Mouse (Mus musculus): ENCODE measurements at regions not wholly inside any gene's neighbourhood (a gene's known extent, or its start where the extent isn't known, plus 50 kb on each side); places are given as distances from the start of the nearest gene placed in this dataset.

GRCm38 (mm10) chr8:10812060-10812670 is 196.1 kb downstream of the Irs2 start:
- TF ChIP-seq ZNF384 (IDR thresholded peaks at IDR 0.05; ENCODE audit: low read depth, low read length) (no peak), RCOR1 (IDR thresholded peaks at IDR 0.05; ENCODE audit: low read depth, low read length) (no peak), RAD21 (IDR thresholded peaks at IDR 0.05; ENCODE audit: low read depth, low read length) (no peak), NELFE (IDR thresholded peaks at IDR 0.05; ENCODE audit: low read depth, low read length) (no peak), KAT2A (conservative IDR thresholded peaks at IDR 0.05; ENCODE audit: low read depth, low read length) (no peak), POLR2A (IDR thresholded peaks at IDR 0.05; ENCODE audit: control insufficient read depth in 1 of 2, insufficient read depth in 1 of 2, low read depth in 1 of 2, low read length in 2 of 2, poor library complexity in 1 of 2) (no peak), CHD2 (IDR thresholded peaks at IDR 0.05; ENCODE audit: low read length) (no peak)
